Mouse (Mus musculus) adrenal gland, adult 8-10 months (tissue): ENCODE measurements around the gene Yars2. TPM values are rescaled to one million over a fixed set of nuclear protein-coding genes. Genes with fewer than 3 reads are reported as not detected.

Experiments
- total RNA-seq, 4 experiments: library from RNA; stranded (reverse); gene quantifications; 2 replicates each; pipeline ENCODE4 v1.2.4; 2022

Yars2 gene
- total RNA-seq, 4 experiments from 2014 or later, result 30.4 to 38.0 (median 34.3) TPM

Other genes with a start within 250 kb of the Yars2 start
- gene Pkp2, start 89.6 kb upstream of the Yars2 start, total RNA-seq, result 10 to 100 TPM in 1 of 4 experiments, 1 to 10 TPM in 3; 3.5 to 11.2 (median 4.7) TPM
- 10 to 100 TPM; 77.3 to 91.9 (median 87.0) TPM for gene Dnm1l, start 56.0 kb downstream of the Yars2 start, total RNA-seq